Mouse (Mus musculus) bone marrow, adult 2 months (tissue): ENCODE results near the gene Gm8947.

Source experiments
- CTCF ChIP-seq: fragments of 200-500 bp; IDR thresholded peaks from 2 replicates; pipeline ENCODE4 v1.5.1; 2011; ENCODE audit warnings: low read length, control low read depth; ENCODE audit not compliant: control insufficient read depth, insufficient read depth
- POLR2A ChIP-seq: fragments of 200-500 bp; IDR thresholded peaks from 2 replicates; pipeline ENCODE4 v1.6.1; 2011; ENCODE audit warnings: low read depth, mild to moderate bottlenecking, control low read depth, low read length, borderline replicate concordance; ENCODE audit not compliant: control insufficient read depth

GRCm38 (mm10) chr1:151188469-151188868 is 3.7 kb upstream of the Gm8947 start:
- no peak for TF ChIP-seq CTCF
- no peak for TF ChIP-seq POLR2A
